Mouse (Mus musculus) MEL (cell line): ENCODE results near the gene Il6st. TPM values are rescaled to one million over a fixed set of nuclear protein-coding genes. Genes with fewer than 3 reads are reported as not detected.

ENCODE experiments used
- DNase-seq: peaks from one replicate; pipeline ENCODE4 v3.0.0; 2011; ENCODE audit warnings: low read depth, low spot score
- H3K27ac ChIP-seq: 2 replicates; pipeline ENCODE4 v1.5.1; 2012; ENCODE audit warnings: low read depth, mild to moderate bottlenecking, control low read depth, low read length, moderate library complexity; ENCODE audit not compliant: control insufficient read depth
- H3K27me3 ChIP-seq, 2 experiments: fragments of 150-350 bp in 1 of 2; sonication (generic) in 1 of 2; 2 replicates each; pipeline ENCODE4 v1.6.1; 2012; ENCODE audit warnings: low read length in 2 of 2, mild to moderate bottlenecking in 2 of 2, improper control_type of control experiment in 1 of 2, moderate library complexity in 1 of 2; ENCODE audit not compliant: insufficient read depth in 2 of 2, control insufficient read depth in 1 of 2
- H3K36me3 ChIP-seq, 2 experiments: 2 replicates each; pipeline ENCODE4 v1.6.1; 2012 to 2014; ENCODE audit warnings: low read length in 2 of 2, improper control_type of control experiment in 1 of 2, inconsistent platforms in 1 of 2, mild to moderate bottlenecking in 1 of 2; ENCODE audit not compliant: insufficient read depth in 2 of 2, control insufficient read depth in 1 of 2
- H3K4me1 ChIP-seq, 2 experiments: fragments of 150-350 bp in 1 of 2; sonication (generic) in 1 of 2; 2 replicates each; pipeline ENCODE4 v1.6.1; 2012; ENCODE audit warnings: low read length in 2 of 2, improper control_type of control experiment in 1 of 2, mild to moderate bottlenecking in 1 of 2; ENCODE audit not compliant: insufficient read depth in 2 of 2, control insufficient read depth in 1 of 2
- H3K4me3 ChIP-seq, 2 experiments: fragments of 150-350 bp in 1 of 2; sonication (generic) in 1 of 2; 2 replicates each; pipeline ENCODE4 v1.5.1; 2012; ENCODE audit warnings: low read depth in 2 of 2, low read length in 2 of 2, mild to moderate bottlenecking in 2 of 2, moderate library complexity in 2 of 2, control low read depth in 1 of 2, improper control_type of control experiment in 1 of 2; ENCODE audit not compliant: control insufficient read depth in 1 of 2, insufficient read depth in 1 of 2
- H3K79me2 ChIP-seq: 2 replicates; pipeline ENCODE4 v1.6.1; 2012; ENCODE audit warnings: mild to moderate bottlenecking, low read length, moderate library complexity; ENCODE audit not compliant: control insufficient read depth, poor library complexity, insufficient read depth
- H3K9ac ChIP-seq: 2 replicates; pipeline ENCODE4 v1.6.1; 2012; ENCODE audit warnings: low read depth, mild to moderate bottlenecking, control low read depth, low read length, moderate library complexity; ENCODE audit not compliant: control insufficient read depth, poor library complexity, severe bottlenecking
- H3K9me3 ChIP-seq: fragments of 150-350 bp; sonication (generic); replicated peaks from 2 replicates; pipeline ENCODE4 v1.6.1; 2012; ENCODE audit warnings: mild to moderate bottlenecking, low read length, improper control_type of control experiment, moderate library complexity; ENCODE audit not compliant: insufficient read depth
- CHD1 ChIP-seq: IDR thresholded peaks from 2 replicates; pipeline ENCODE4 v1.6.1; 2012; ENCODE audit warnings: low read depth, mild to moderate bottlenecking, inconsistent platforms, low read length, improper control_type of control experiment
- CTCF ChIP-seq, 3 experiments: IDR thresholded peaks in 2 of 3; conservative IDR thresholded peaks in 1 of 3; 2 replicates each; pipeline ENCODE4 v1.5.1; 2011 to 2012; ENCODE audit warnings: low read length in 3 of 3, low read depth in 2 of 3, mild to moderate bottlenecking in 2 of 3, improper control_type of control experiment in 1 of 3, inconsistent platforms in 1 of 3, mixed read lengths in 1 of 3, moderate library complexity in 1 of 3; ENCODE audit not compliant: control insufficient read depth in 1 of 3, insufficient read depth in 1 of 3, poor library complexity in 1 of 3, severe bottlenecking in 1 of 3
- E2F4 ChIP-seq: IDR thresholded peaks from 2 replicates; pipeline ENCODE4 v1.6.1; 2011; ENCODE audit warnings: low read depth, low read length, improper control_type of control experiment, borderline replicate concordance
- EP300 ChIP-seq, 2 experiments: IDR thresholded peaks; 2 replicates each; pipeline ENCODE4 v1.6.1; 2011; ENCODE audit warnings: improper control_type of control experiment in 2 of 2, low read length in 2 of 2, low read depth in 1 of 2, mild to moderate bottlenecking in 1 of 2
- ETS1 ChIP-seq: IDR thresholded peaks from 2 replicates; pipeline ENCODE4 v1.6.1; 2012; ENCODE audit warnings: low read depth, mild to moderate bottlenecking, inconsistent platforms, low read length, improper control_type of control experiment, moderate library complexity
- GABPA ChIP-seq: IDR thresholded peaks from 2 replicates; pipeline ENCODE4 v1.6.1; 2012; ENCODE audit warnings: low read depth, mild to moderate bottlenecking, inconsistent platforms, low read length, improper control_type of control experiment, moderate library complexity
- GATA1 ChIP-seq: IDR thresholded peaks from 2 replicates; pipeline ENCODE4 v1.6.1; 2011; ENCODE audit warnings: low read depth, low read length, improper control_type of control experiment
- JUND ChIP-seq: IDR thresholded peaks from 2 replicates; pipeline ENCODE4 v1.6.1; 2011; ENCODE audit warnings: low read depth, mild to moderate bottlenecking, improper control_type of control experiment, low read length
- MAZ ChIP-seq: IDR thresholded peaks from 2 replicates; pipeline ENCODE4 v1.6.1; 2012; ENCODE audit warnings: low read depth, mild to moderate bottlenecking, inconsistent platforms, low read length, improper control_type of control experiment
- MEF2A ChIP-seq: IDR thresholded peaks from 2 replicates; pipeline ENCODE4 v1.6.1; 2014; ENCODE audit warnings: low read depth, mild to moderate bottlenecking, inconsistent platforms, low read length, improper control_type of control experiment; ENCODE audit not compliant: poor library complexity, insufficient replicate concordance, severe bottlenecking; ENCODE audit errors: extremely low read depth
- MYB ChIP-seq: IDR thresholded peaks from 2 replicates; pipeline ENCODE4 v1.6.1; 2011; ENCODE audit warnings: mild to moderate bottlenecking, low read depth, low read length, improper control_type of control experiment
- MYC ChIP-seq: IDR thresholded peaks from 2 replicates; pipeline ENCODE4 v1.6.1; 2011; ENCODE audit warnings: low read depth, mild to moderate bottlenecking, low read length, improper control_type of control experiment, moderate library complexity
- NELFE ChIP-seq: IDR thresholded peaks from 2 replicates; pipeline ENCODE4 v1.6.1; 2011; ENCODE audit warnings: low read depth, low read length, improper control_type of control experiment
- POLR2A ChIP-seq, 2 experiments: IDR thresholded peaks; 2 replicates each; pipeline ENCODE4 v1.6.1; 2011 to 2012; ENCODE audit warnings: low read length in 2 of 2, mild to moderate bottlenecking in 2 of 2, control low read depth in 1 of 2, improper control_type of control experiment in 1 of 2, low read depth in 1 of 2, moderate library complexity in 1 of 2; ENCODE audit not compliant: control insufficient read depth in 1 of 2, insufficient read depth in 1 of 2, poor library complexity in 1 of 2
- RAD21 ChIP-seq: IDR thresholded peaks from 2 replicates; pipeline ENCODE4 v1.6.1; 2011; ENCODE audit warnings: mild to moderate bottlenecking, low read depth, low read length, improper control_type of control experiment
- SIN3A ChIP-seq: IDR thresholded peaks from 2 replicates; pipeline ENCODE4 v1.6.1; 2012; ENCODE audit warnings: low read length, improper control_type of control experiment, inconsistent platforms
- TAL1 ChIP-seq: IDR thresholded peaks from 2 replicates; pipeline ENCODE4 v1.6.1; 2012; ENCODE audit warnings: mild to moderate bottlenecking, inconsistent platforms, low read length, moderate library complexity, mixed read lengths
- TBP ChIP-seq: IDR thresholded peaks from 2 replicates; pipeline ENCODE4 v1.8.0; 2011; ENCODE audit warnings: low read depth, low read length, improper control_type of control experiment
- USF1 ChIP-seq: IDR thresholded peaks from 2 replicates; pipeline ENCODE4 v1.6.1; 2014; ENCODE audit warnings: low read depth, mild to moderate bottlenecking, inconsistent platforms, low read length, improper control_type of control experiment, moderate library complexity
- ZC3H11A ChIP-seq: IDR thresholded peaks from 2 replicates; pipeline ENCODE4 v1.6.1; 2012; ENCODE audit warnings: low read depth, mild to moderate bottlenecking, inconsistent platforms, low read length, improper control_type of control experiment
- ZKSCAN1 ChIP-seq: IDR thresholded peaks from 2 replicates; pipeline ENCODE4 v1.6.1; 2012; ENCODE audit warnings: low read depth, mild to moderate bottlenecking, inconsistent platforms, low read length, improper control_type of control experiment, moderate library complexity
- ZNF384 ChIP-seq: IDR thresholded peaks from 2 replicates; pipeline ENCODE4 v1.6.1; 2012; ENCODE audit warnings: low read depth, mild to moderate bottlenecking, inconsistent platforms, low read length, improper control_type of control experiment
- polyA plus RNA-seq, 2 experiments: library from polyadenylated mRNA; stranded (reverse) in 1 of 2; unstranded in 1 of 2; fragments of >175 nt in 1 of 2; fragments of >200 nt in 1 of 2; gene quantifications; 2 replicates each; pipeline versions ENCODE4 v1.2.1 to v1.2.4; 2012; ENCODE audit warnings: low replicate concordance in 2 of 2, low read depth in 1 of 2; ENCODE audit not compliant: insufficient read length in 2 of 2, insufficient read depth in 1 of 2, missing spikeins in 1 of 2
- total RNA-seq: library from RNA; depleted of rRNA; stranded (reverse); fragments of 300-350 nt; gene quantifications from 2 replicates; pipeline ENCODE4 v1.2.3, GENCODE M21; 2012

The Il6st gene
- total and polyA plus RNA-seq, 3 experiments: 1.7 to 3.7 TPM; not detected in 1

- no peak overlapping the region for H3K9ac ChIP-seq
- H3K4me1 ChIP-seq: no peaks in the 10 kb centered on the region
- no peak overlapping the region for H3K27ac ChIP-seq
- no peak overlapping the region for H3K4me3 ChIP-seq
- no peak for TF ChIP-seq GATA1
- no peak for TF ChIP-seq SIN3A
- no peak for TF ChIP-seq MYC
- TF ChIP-seq NELFE: no peak
- TF ChIP-seq EP300 (IDR thresholded peaks at IDR 0.05; ENCODE audit: low read depth in 1 of 2, low read length in 2 of 2): no peak
- no peaks in the 10 kb centered on the region for H3K9me3 ChIP-seq
- H3K27me3 ChIP-seq: no peaks in the 10 kb centered on the region
- H3K36me3 ChIP-seq: no peaks in the 10 kb centered on the region
- no peaks in the 10 kb centered on the region for H3K79me2 ChIP-seq
- no peak for DNase-seq
Measured at GRCm38 (mm10) chr13:112500466-112500865, 36.6 kb downstream of the Il6st start.

GRCm38 (mm10) chr13:112503846-112504245 is 40.0 kb downstream of the Il6st start:
- Histone ChIP-seq H3K27ac (no peak overlapping the region), H3K36me3 (no peaks in the 10 kb centered on the region), H3K79me2 (no peaks in the 10 kb centered on the region), H3K9ac (no peak overlapping the region), H3K27me3 (no peaks in the 10 kb centered on the region), H3K9me3 (no peaks in the 10 kb centered on the region), H3K4me1 (no peaks in the 10 kb centered on the region), H3K4me3 (no peak overlapping the region)
- TF ChIP-seq GABPA: no peak
- TF ChIP-seq MAZ: no peak
- no peak for TF ChIP-seq NELFE
- no peak for TF ChIP-seq USF1
- TF ChIP-seq POLR2A (IDR thresholded peaks at IDR 0.05; ENCODE audit: control insufficient read depth in 1 of 2, insufficient read depth in 1 of 2, low read depth in 1 of 2, low read length in 2 of 2, poor library complexity in 1 of 2): no peak
- no peak for TF ChIP-seq ETS1
- no peak for TF ChIP-seq MYC
- no peak for TF ChIP-seq RAD21
- no peak for TF ChIP-seq ZC3H11A
- TF ChIP-seq ZNF384: no peak
- no peak for DNase-seq

GRCm38 (mm10) chr13:112505436-112505835 is 41.6 kb downstream of the Il6st start:
- Histone ChIP-seq H3K9me3 (no peaks in the 10 kb centered on the region), H3K4me3 (no peak overlapping the region)
- TF ChIP-seq MYB: no peak
- no peak for TF ChIP-seq GATA1
- TF ChIP-seq ZNF384: no peak
- no peak for TF ChIP-seq RAD21
- TF ChIP-seq CHD1: no peak
- TF ChIP-seq ETS1: no peak
- no peak for TF ChIP-seq CTCF (IDR thresholded peaks at IDR 0.05 in 2 of 3, conservative IDR thresholded peaks at IDR 0.05 in 1 of 3; ENCODE audit: control insufficient read depth in 1 of 3, insufficient read depth in 1 of 3, low read depth in 2 of 3, low read length in 3 of 3, poor library complexity in 1 of 3, severe bottlenecking in 1 of 3)
- no peak for TF ChIP-seq MYC
- TF ChIP-seq TAL1: no peak
- no peak for TF ChIP-seq MEF2A
- no peak for TF ChIP-seq JUND
- TF ChIP-seq E2F4: no peak
- no peak for TF ChIP-seq POLR2A (IDR thresholded peaks at IDR 0.05; ENCODE audit: control insufficient read depth in 1 of 2, insufficient read depth in 1 of 2, low read depth in 1 of 2, low read length in 2 of 2, poor library complexity in 1 of 2)
- no peak for TF ChIP-seq TBP
- TF ChIP-seq ZKSCAN1: no peak
- TF ChIP-seq, all 39 proteins: peak for 0

More at GRCm38 (mm10) chr13:112505436-112505835, 41.6 kb downstream of the Il6st start:
- Histone ChIP-seq H3K9ac (no peak overlapping the region), H3K79me2 (no peaks in the 10 kb centered on the region), H3K4me1 (0 out of 4 replicates have a peak, but pooled peaks cover 0 to 2% of the 10 kb centered on the region in 2 experiments), H3K27ac (no peak overlapping the region), H3K27me3 (no peaks in the 10 kb centered on the region), H3K36me3 (no peaks in the 10 kb centered on the region; a peak in 1 of 4 replicates)
- DNase-seq: no peak
